Mouse (Mus musculus): ENCODE measurements around the gene Prkg1.

- TF ChIP-seq CTCF (IDR thresholded peaks at IDR 0.05; ENCODE audit: control insufficient read depth, insufficient read depth, insufficient replicate concordance, low read depth, low read length): no peak
- no peak for TF ChIP-seq POLR2A (IDR thresholded peaks at IDR 0.05; ENCODE audit: control insufficient read depth, low read depth, low read length)
These were observed 984.0 kb downstream of the Prkg1 start for GRCm38 (mm10) chr19:30780803-30781202.
